Mouse (Mus musculus): ENCODE results near the gene Pigq. TPM values are rescaled to one million over a fixed set of nuclear protein-coding genes. Genes with fewer than 3 reads are reported as not detected.

Gene Pigq
- total and polyA plus RNA-seq, 2 experiments from 2014 or later: 47.2 to 67.9 TPM

DNA sequence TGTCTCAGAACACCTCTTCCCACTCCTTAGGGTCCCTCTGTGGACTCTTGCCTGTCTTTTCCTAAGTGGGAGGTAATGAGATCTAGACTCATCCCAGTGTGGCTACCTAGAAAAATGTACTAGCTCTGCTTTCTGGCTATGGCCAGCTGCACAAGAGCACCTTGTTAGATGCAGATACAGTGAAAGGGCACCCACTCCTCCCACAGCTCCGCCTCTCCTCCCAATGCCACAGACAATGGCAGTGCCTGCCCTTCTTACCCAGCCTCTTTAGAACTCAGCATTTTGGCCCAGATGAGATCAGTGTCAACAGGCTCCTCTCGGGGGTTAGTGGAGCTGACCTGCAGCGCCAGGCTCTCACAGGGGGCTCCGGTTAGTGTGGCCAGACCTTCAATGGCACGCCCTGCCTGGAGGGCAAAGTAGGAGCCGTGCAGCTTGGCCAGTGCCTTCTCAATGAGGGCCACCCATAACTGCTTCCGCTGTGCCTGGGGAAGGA, 17.7 kb upstream of the Pigq start:
- WGBS: 95% methylated on average over 7 of the region's 7 CpGs
- no peak for DNase-seq (ENCODE audit: low spot score)
- Histone ChIP-seq H3K4me2 (ENCODE audit: low read depth, low read length) (no peak overlapping the region), H3K4me1 (ENCODE audit: control insufficient read depth, insufficient read depth) (peaks cover 2% of the 10 kb centered on the region; the same call in 1 of the 2 replicates), H3K36me3 (replicated peaks; ENCODE audit: control insufficient read depth, insufficient read depth, low read length) (peaks cover 26% of the 10 kb centered on the region; the same call in 1 of the 2 replicates), H3K27ac (ENCODE audit: low read depth) (no peak overlapping the region), H3K4me3 (ENCODE audit: low read depth, low read length) (no peak overlapping the region), H3K27me3 (ENCODE audit: control insufficient read depth, insufficient read depth, low read length) (no peaks in the 10 kb centered on the region), H3K9me3 (replicated peaks; ENCODE audit: control insufficient read depth, low read length) (no peaks in the 10 kb centered on the region), H3K9ac (replicated peaks; ENCODE audit: low read depth, low read length) (no peak overlapping the region)
- TF ChIP-seq EP300 (IDR thresholded peaks at IDR 0.05; ENCODE audit: low read depth) (no peak), CTCF (IDR thresholded peaks at IDR 0.05; ENCODE audit: low read depth) (no peak)
- ATAC-seq (ENCODE audit: insufficient read depth, low read depth): no peak

DNA sequence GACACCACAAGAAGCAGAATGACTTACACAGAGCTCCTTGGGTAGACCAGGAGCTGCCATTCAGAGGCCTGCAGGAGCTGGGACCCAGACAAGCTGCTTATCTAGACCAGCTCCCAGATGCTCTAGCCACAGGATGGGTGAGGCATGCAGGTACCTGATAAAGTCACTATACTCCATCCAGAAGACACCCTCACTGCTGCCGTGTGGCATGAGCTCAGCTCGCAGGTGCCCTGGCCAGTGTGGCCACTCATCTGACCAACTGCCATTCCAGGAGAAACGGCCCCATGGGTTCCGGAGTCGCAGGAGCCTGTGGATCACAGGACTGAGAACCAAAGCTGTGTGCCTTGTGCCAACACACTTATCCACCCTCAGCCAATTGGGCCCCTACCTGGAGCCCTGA, 16.8 kb upstream of the Pigq start:
- peaks cover 26% of the 10 kb centered on the region; the same call in 1 of the 2 replicates for H3K36me3 ChIP-seq (replicated peaks; ENCODE audit: control insufficient read depth, insufficient read depth, low read length)
- H3K9me3 ChIP-seq (replicated peaks; ENCODE audit: control insufficient read depth, low read length): no peaks in the 10 kb centered on the region
- no peaks in the 10 kb centered on the region for H3K4me1 ChIP-seq (ENCODE audit: control insufficient read depth, insufficient read depth)
- DNase-seq (ENCODE audit: low spot score) (no peak), ATAC-seq (ENCODE audit: insufficient read depth, low read depth) (no peak)
- H3K4me2 ChIP-seq (ENCODE audit: low read depth, low read length): no peak overlapping the region
- no peak overlapping the region for H3K27ac ChIP-seq (ENCODE audit: low read depth)
- H3K9ac ChIP-seq (replicated peaks; ENCODE audit: low read depth, low read length): no peak overlapping the region
- H3K27me3 ChIP-seq (ENCODE audit: control insufficient read depth, insufficient read depth, low read length): no peaks in the 10 kb centered on the region
- no peak overlapping the region for H3K4me3 ChIP-seq (ENCODE audit: low read depth, low read length)
- no peak for TF ChIP-seq CTCF (IDR thresholded peaks at IDR 0.05; ENCODE audit: low read depth)
- no peak for TF ChIP-seq EP300 (IDR thresholded peaks at IDR 0.05; ENCODE audit: low read depth)
- WGBS: 95% methylated on average over 5 of the region's 5 CpGs

DNA sequence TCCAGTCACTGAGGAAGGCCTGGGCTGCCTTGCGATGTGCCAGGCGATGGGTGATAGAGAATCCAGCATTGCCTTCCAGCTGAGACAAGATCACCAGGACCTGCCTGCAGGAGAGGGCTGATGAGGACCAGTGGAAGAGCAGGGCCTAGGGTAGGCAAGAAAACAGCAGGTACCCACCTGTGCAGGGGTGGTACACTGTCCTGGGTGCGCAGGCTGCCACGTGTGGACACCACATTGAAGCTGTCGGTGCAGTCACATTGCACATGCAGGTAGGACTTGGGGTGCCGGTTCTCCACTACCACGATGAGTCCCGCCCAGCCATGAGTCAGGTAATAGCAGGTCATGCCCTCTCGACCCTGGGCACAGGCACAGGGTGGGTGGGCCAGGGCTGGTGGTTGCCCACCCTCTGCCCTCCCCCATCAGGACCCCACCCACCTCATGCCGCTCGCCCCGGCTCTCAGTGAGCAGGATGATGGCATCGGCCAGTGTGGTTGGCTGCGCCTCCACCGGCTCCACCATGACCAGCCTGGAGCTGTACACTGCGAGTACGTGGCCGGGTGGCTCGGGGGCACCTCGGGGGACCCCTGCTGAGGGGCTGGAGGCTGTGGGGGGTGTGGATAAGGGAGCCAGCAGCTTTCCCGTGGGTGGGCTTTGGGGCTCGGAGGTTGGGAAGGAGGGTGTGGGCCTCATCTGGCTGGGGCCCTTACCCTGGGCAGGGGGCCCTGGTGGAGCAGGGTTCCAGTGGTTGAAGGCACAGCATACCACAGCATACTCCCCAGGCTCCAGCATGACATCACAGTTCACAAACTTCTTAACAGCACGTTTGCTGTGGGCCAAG, 15.1 kb upstream of the Pigq start:
- H3K27me3 ChIP-seq (ENCODE audit: control insufficient read depth, insufficient read depth, low read length): no peaks in the 10 kb centered on the region
- DNase-seq (ENCODE audit: low spot score): no peak
- H3K27ac ChIP-seq (ENCODE audit: low read depth): no peak overlapping the region
- 92% methylated on average over 23 of the region's 23 CpGs for WGBS
- H3K9me3 ChIP-seq (replicated peaks; ENCODE audit: control insufficient read depth, low read length): no peaks in the 10 kb centered on the region
- H3K36me3 ChIP-seq (replicated peaks; ENCODE audit: control insufficient read depth, insufficient read depth, low read length): peaks cover 26% of the 10 kb centered on the region; the same call in 1 of the 2 replicates
- H3K4me1 ChIP-seq (ENCODE audit: control insufficient read depth, insufficient read depth): no peaks in the 10 kb centered on the region
- TF ChIP-seq CTCF (IDR thresholded peaks at IDR 0.05; ENCODE audit: low read depth) (no peak), EP300 (IDR thresholded peaks at IDR 0.05; ENCODE audit: low read depth) (no peak)
- H3K9ac ChIP-seq (replicated peaks; ENCODE audit: low read depth, low read length): no peak overlapping the region
- no peak for ATAC-seq (ENCODE audit: insufficient read depth, low read depth)
- no peak overlapping the region for H3K4me3 ChIP-seq (ENCODE audit: low read depth, low read length)
- H3K4me2 ChIP-seq (ENCODE audit: low read depth, low read length): no peak overlapping the region

DNA sequence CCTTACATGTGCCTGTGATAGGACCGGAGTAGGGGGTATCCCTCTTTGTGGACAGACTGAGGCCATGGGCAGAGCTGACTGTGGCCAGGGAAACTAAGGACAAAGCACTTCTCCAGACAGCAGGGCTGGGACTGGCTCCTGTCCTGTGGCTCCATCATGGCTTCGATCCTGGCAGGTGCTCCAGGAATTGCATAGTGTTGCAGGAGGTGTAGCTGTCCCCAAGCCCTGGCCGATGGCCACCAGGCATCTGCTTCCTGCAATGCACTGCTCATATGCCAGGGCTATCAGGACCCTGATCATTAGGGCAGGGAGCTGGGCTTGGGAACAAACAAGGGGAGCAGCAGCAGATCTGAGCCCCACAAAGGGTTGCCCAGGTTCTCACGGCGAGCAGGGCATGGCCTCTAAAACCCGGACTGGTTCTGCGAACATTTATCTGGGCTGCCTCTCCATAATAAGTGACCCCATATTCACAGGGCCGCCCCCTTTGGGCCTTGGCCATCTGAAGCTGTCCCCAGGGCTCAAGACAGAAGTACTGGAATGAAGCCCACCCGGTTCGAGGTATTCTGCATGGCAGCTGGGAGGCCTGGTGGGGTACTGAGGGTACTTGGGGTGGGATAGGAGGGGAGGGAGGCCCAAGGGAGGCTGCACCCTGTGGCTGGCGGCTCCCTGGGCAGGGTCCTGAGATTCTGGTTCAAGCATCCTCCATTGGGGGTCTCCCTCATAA, 14.2 kb upstream of the Pigq start:
- ATAC-seq (ENCODE audit: insufficient read depth, low read depth): no peak
- TF ChIP-seq EP300 (IDR thresholded peaks at IDR 0.05; ENCODE audit: low read depth) (no peak), CTCF (IDR thresholded peaks at IDR 0.05; ENCODE audit: low read depth) (no peak)
- Histone ChIP-seq H3K27me3 (ENCODE audit: control insufficient read depth, insufficient read depth, low read length) (no peaks in the 10 kb centered on the region), H3K4me1 (ENCODE audit: control insufficient read depth, insufficient read depth) (no peaks in the 10 kb centered on the region), H3K9me3 (replicated peaks; ENCODE audit: control insufficient read depth, low read length) (no peaks in the 10 kb centered on the region), H3K36me3 (replicated peaks; ENCODE audit: control insufficient read depth, insufficient read depth, low read length) (peaks cover 26% of the 10 kb centered on the region; the same call in 1 of the 2 replicates), H3K4me2 (ENCODE audit: low read depth, low read length) (no peak overlapping the region), H3K9ac (replicated peaks; ENCODE audit: low read depth, low read length) (no peak overlapping the region), H3K27ac (ENCODE audit: low read depth) (no peak overlapping the region), H3K4me3 (ENCODE audit: low read depth, low read length) (no peak overlapping the region)
- DNase-seq (ENCODE audit: low spot score): no peak
- 89% methylated on average over 11 of the region's 11 CpGs for WGBS

DNA sequence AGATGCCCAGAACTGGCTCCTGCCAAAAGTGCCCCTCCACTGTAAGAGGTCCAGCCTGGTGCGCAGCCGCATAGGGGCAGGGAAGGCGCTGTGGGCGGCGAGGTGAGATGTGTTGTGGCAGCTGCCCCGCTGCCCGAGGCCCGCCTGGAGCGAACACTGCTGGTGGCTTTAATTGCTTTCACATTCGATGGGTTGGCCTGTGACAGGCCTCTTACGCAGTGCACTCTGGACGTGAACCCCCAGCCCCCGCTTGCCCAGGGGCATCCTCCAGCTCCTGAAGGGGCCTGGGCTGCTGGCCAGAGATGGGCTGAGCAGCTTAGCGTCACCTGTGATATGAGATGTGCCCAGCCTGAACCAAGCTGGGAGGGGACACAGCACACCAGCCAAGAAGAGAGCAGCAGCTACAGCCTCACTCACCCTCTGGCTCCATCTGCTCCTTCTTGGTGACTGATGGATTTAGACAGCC, 12.9 kb upstream of the Pigq start:
- H3K9ac ChIP-seq (replicated peaks; ENCODE audit: low read depth, low read length): no peak overlapping the region
- H3K4me2 ChIP-seq (ENCODE audit: low read depth, low read length): no peak overlapping the region
- no peak for ATAC-seq (ENCODE audit: insufficient read depth, low read depth)
- H3K27me3 ChIP-seq (ENCODE audit: control insufficient read depth, insufficient read depth, low read length): peaks cover 10% of the 10 kb centered on the region
- no peak for DNase-seq (ENCODE audit: low spot score)
- no peaks in the 10 kb centered on the region for H3K9me3 ChIP-seq (replicated peaks; ENCODE audit: control insufficient read depth, low read length)
- 80% methylated on average over 14 of the region's 14 CpGs for WGBS
- H3K36me3 ChIP-seq (replicated peaks; ENCODE audit: control insufficient read depth, insufficient read depth, low read length): peaks cover 26% of the 10 kb centered on the region; the same call in 1 of the 2 replicates
- H3K4me1 ChIP-seq (ENCODE audit: control insufficient read depth, insufficient read depth): no peaks in the 10 kb centered on the region
- H3K27ac ChIP-seq (ENCODE audit: low read depth): no peak overlapping the region
- TF ChIP-seq CTCF (IDR thresholded peaks at IDR 0.05; ENCODE audit: low read depth) (no peak), EP300 (IDR thresholded peaks at IDR 0.05; ENCODE audit: low read depth) (no peak)
- H3K4me3 ChIP-seq (ENCODE audit: low read depth, low read length): no peak overlapping the region
